Mouse (Mus musculus): ENCODE measurements around the gene Glra1. TPM values are rescaled to one million over a fixed set of nuclear protein-coding genes. Genes with fewer than 3 reads are reported as not detected.

The Glra1 gene
- polyA plus RNA-seq, 1 experiment from 2014 or later: not detected

GRCm38 (mm10) chr11:55464707-55465106 is 143.3 kb downstream of the Glra1 start:
- 78% methylated on average over 10 of the region's 10 CpGs for WGBS
- TF ChIP-seq EP300 (IDR thresholded peaks at IDR 0.05) (no peak), CTCF (IDR thresholded peaks at IDR 0.05) (no peak)
- Histone ChIP-seq H3K9me3 (ENCODE audit: low read length) (no peaks in the 10 kb centered on the region), H3K27me3 (replicated peaks; ENCODE audit: insufficient read depth, low read length) (no peaks in the 10 kb centered on the region), H3K4me3 (ENCODE audit: low read depth, low read length) (no peak overlapping the region), H3K36me3 (ENCODE audit: insufficient read depth, low read length) (no peaks in the 10 kb centered on the region), H3K27ac (ENCODE audit: low read length) (no peak overlapping the region), H3K9ac (replicated peaks; ENCODE audit: low read depth) (no peak overlapping the region), H3K4me2 (replicated peaks; ENCODE audit: low read depth, low read length) (no peak overlapping the region), H3K4me1 (ENCODE audit: insufficient read depth, low read depth, low read length) (no peaks in the 10 kb centered on the region; the same call in 1 of the 2 replicates)
- DNase-seq (ENCODE audit: low spot score): no peak
- no peak for ATAC-seq

Small RNA genes within 50 kb of the gene (microRNA-seq; reads per million reads assigned to microRNA genes)
- gene Mir7652: not detected

Other genes with a start within 250 kb of the Glra1 start
- gene Sparc, start 185.0 kb downstream of the Glra1 start, polyA plus RNA-seq (2015; fragmentation: Nextera tagmentation; extraction: Ambion mirVana): 3,302 and 3,486 TPM in 2 replicates
- gene Atox1, start 147.0 kb downstream of the Glra1 start, polyA plus RNA-seq (2015; fragmentation: Nextera tagmentation; extraction: Ambion mirVana): 440 and 498 TPM in 2 replicates
- 47.7 and 52.5 TPM in 2 replicates for gene G3bp1, start 138.5 kb downstream of the Glra1 start, polyA plus RNA-seq (2015; fragmentation: Nextera tagmentation; extraction: Ambion mirVana)

Measured in lung, postnatal 0 days (tissue).